22 mouse cellular contexts compared by ENCODE assay signal in genomic region chr17:69398092-69398491, GRCm38 (mm10). TPM values are rescaled to one million over a fixed set of nuclear protein-coding genes. Genes with fewer than 3 reads are reported as not detected.
"Had no signal": no experiment of that assay in that cellular context is flagged by ENCODE, and none has a peak within 500 bp of the region (broad histone marks: within the 10 kb centered on the region; RNA-seq: fewer than 3 reads in every experiment).

No protein-coding gene starts in this region.

- DNase-seq: lung, adult 18-20 months; lung, embryonic 14.5 days; lung, postnatal 10 days; lung, postnatal 4 days; midbrain, embryonic 14.5 days; right cerebral cortex, postnatal 14 days; thymus, adult 2 months; thymus, postnatal 25 days; thymus, postnatal 4 days had no signal

- H3K4me2 ChIP-seq: lung, embryonic 14.5 days; midbrain, embryonic 12.5 days; neural tube, embryonic 12.5 days; stomach, embryonic 15.5 days had no signal

- H3K27ac ChIP-seq: midbrain, embryonic 10.5 days; midbrain, embryonic 12.5 days; neural tube, embryonic 12.5 days; stomach, embryonic 15.5 days; stomach, postnatal 0 days had no signal

- H3K36me3 ChIP-seq: midbrain, embryonic 10.5 days; midbrain, embryonic 12.5 days; neural tube, embryonic 12.5 days; stomach, embryonic 15.5 days had no signal

- H3K9me3 ChIP-seq: midbrain, embryonic 10.5 days; midbrain, embryonic 12.5 days; neural tube, embryonic 12.5 days; stomach, embryonic 15.5 days had no signal

- H3K4me1 ChIP-seq: midbrain, embryonic 10.5 days; midbrain, embryonic 12.5 days; neural tube, embryonic 12.5 days; stomach, embryonic 15.5 days had no signal

- ATAC-seq: midbrain, embryonic 16.5 days had no signal

- H3K4me3 ChIP-seq: midbrain, embryonic 10.5 days; midbrain, embryonic 12.5 days; myocyte; neural tube, embryonic 12.5 days; stomach, embryonic 15.5 days had no signal

- H3K27me3 ChIP-seq: midbrain, embryonic 12.5 days; neural tube, embryonic 12.5 days; stomach, embryonic 15.5 days had no signal

- H3K9ac ChIP-seq: lung, embryonic 14.5 days; midbrain, embryonic 12.5 days; neural tube, embryonic 12.5 days; stomach, embryonic 15.5 days had no signal

RNA-seq across cellular contexts. Expression of gene Akain1, which starts 41.0 kb away (rescaled TPM):
- total RNA-seq: megakaryocyte, adult 5-6 weeks; megakaryocyte-erythroid progenitor cell, adult 5-6 weeks had no signal
- polyA plus RNA-seq: lung, embryonic 14.5 days; lung, embryonic 16.5 days; midbrain, embryonic 10.5 days; midbrain, embryonic 12.5 days; myocyte; spleen, adult 2 months; stomach, embryonic 15.5 days; testis, adult 2 months; urinary bladder, adult 2 months had no signal
